ENCODE assay signal across 22 mouse cellular contexts in genomic region chr1:135759685-135760084, GRCm38 (mm10). TPM values are rescaled to one million over a fixed set of nuclear protein-coding genes. Genes with fewer than 3 reads are reported as not detected.
A peak's percentile ranks its signal among the peaks of the same experiment; 100 is the strongest.
DNase-seq lines count a peak whose midpoint lies in the region; ATAC-seq and TF ChIP-seq lines count a peak whose summit lies in the region.
"Had no signal": no experiment of that assay in that cellular context is flagged by ENCODE, and none has a peak within 500 bp of the region (broad histone marks: within the 10 kb centered on the region; RNA-seq: fewer than 3 reads in every experiment).

No protein-coding gene starts in this region.

- no peak overlapping the region for H3K4me2 ChIP-seq in kidney, embryonic 16.5 days (replicated peaks; ENCODE audit: low read depth, low read length)
- H3K4me2 ChIP-seq in stomach, embryonic 15.5 days, result no peak overlapping the region
- H3K4me2 ChIP-seq: limb, embryonic 15.5 days; liver, embryonic 15.5 days; midbrain, embryonic 11.5 days had no signal

- TF ChIP-seq EP300 in ES-Bruce4 (IDR thresholded peaks at IDR 0.05; ENCODE audit: insufficient read depth, low read depth, low read length), result peak; percentile 70; the same call in 1 of the 2 replicates

- H3K27me3 ChIP-seq in kidney, embryonic 16.5 days (ENCODE audit: insufficient read depth, low read length), result no peaks in the 10 kb centered on the region
- no peaks in the 10 kb centered on the region for H3K27me3 ChIP-seq in ES-Bruce4 (ENCODE audit: control insufficient read depth, insufficient read depth, low read length, poor library complexity, severe bottlenecking)
- no peaks in the 10 kb centered on the region for H3K27me3 ChIP-seq in stomach, embryonic 15.5 days (replicated peaks)
- H3K27me3 ChIP-seq: limb, embryonic 15.5 days had no signal

- H3K4me3 ChIP-seq in kidney, embryonic 16.5 days (ENCODE audit: low read length), result no peak overlapping the region
- H3K4me3 ChIP-seq in ES-Bruce4 (ENCODE audit: low read depth, low read length), result no peak overlapping the region
- no peak overlapping the region for H3K4me3 ChIP-seq in bone marrow macrophage, adult 2 months (ENCODE audit: insufficient read depth, low read length)
- H3K4me3 ChIP-seq in stomach, embryonic 15.5 days (replicated peaks), result no peak overlapping the region
- H3K4me3 ChIP-seq: hindbrain, embryonic 10.5 days; limb, embryonic 15.5 days; liver, embryonic 15.5 days had no signal

- no peak overlapping the region for H3K9ac ChIP-seq in kidney, embryonic 16.5 days (replicated peaks; ENCODE audit: low read length)
- no peak overlapping the region for H3K9ac ChIP-seq in ES-Bruce4 (ENCODE audit: low read depth, poor library complexity, severe bottlenecking)
- no peak overlapping the region for H3K9ac ChIP-seq in stomach, embryonic 15.5 days
- H3K9ac ChIP-seq: forebrain, postnatal 0 days; limb, embryonic 15.5 days; liver, embryonic 15.5 days had no signal

- H3K4me1 ChIP-seq in kidney, embryonic 16.5 days (ENCODE audit: insufficient read depth, low read length), result peaks cover 24% of the 10 kb centered on the region
- peaks cover 6% of the 10 kb centered on the region for H3K4me1 ChIP-seq in ES-Bruce4 (ENCODE audit: control insufficient read depth, insufficient read depth, low read length)
- H3K4me1 ChIP-seq in bone marrow macrophage, adult 2 months (ENCODE audit: control insufficient read depth, insufficient read depth, low read length), result peaks cover 39% of the 10 kb centered on the region
- 0 out of 2 replicates have a peak, but pooled peaks cover 8% of the 10 kb centered on the region for H3K4me1 ChIP-seq in stomach, embryonic 15.5 days
- H3K4me1 ChIP-seq: liver, embryonic 15.5 days had no signal

- no peak for ATAC-seq in kidney, embryonic 16.5 days (ENCODE audit: low FRiP score, low TSS enrichment)
- no peak for ATAC-seq in stomach, embryonic 15.5 days (ENCODE audit: insufficient read depth, low FRiP score, low read depth)
- ATAC-seq in erythroblast, adult 5-6 weeks (replicated peaks; ENCODE audit: low FRiP score, poor library complexity, severe bottlenecking), result no peak
- ATAC-seq: CD4-positive, CD25-positive, alpha-beta regulatory T cell, adult 4 months; forebrain, postnatal 0 days; lung, postnatal 0 days had no signal

- WGBS in kidney, embryonic 16.5 days, result 38% methylated on average over 4 of the region's 4 CpGs
- 77% methylated on average over 4 of the region's 4 CpGs for WGBS in stomach, embryonic 15.5 days

- no peak for TF ChIP-seq POLR2A in ES-Bruce4 (IDR thresholded peaks at IDR 0.05; ENCODE audit: insufficient read depth, low read length)
- no peak for TF ChIP-seq POLR2A in bone marrow macrophage, adult 2 months (IDR thresholded peaks at IDR 0.05; ENCODE audit: borderline replicate concordance, low read depth, low read length)

- H3K9me3 ChIP-seq in kidney, embryonic 16.5 days (ENCODE audit: low read length), result no peaks in the 10 kb centered on the region
- H3K9me3 ChIP-seq in ES-Bruce4 (replicated peaks; ENCODE audit: control insufficient read depth, insufficient read depth, low read length, poor library complexity, severe bottlenecking), result no peaks in the 10 kb centered on the region; the same call in 1 of the 2 replicates
- no peaks in the 10 kb centered on the region for H3K9me3 ChIP-seq in stomach, embryonic 15.5 days
- H3K9me3 ChIP-seq: hindbrain, embryonic 10.5 days; limb, embryonic 15.5 days; liver, embryonic 15.5 days had no signal

- no peak for TF ChIP-seq CTCF in ES-Bruce4 (IDR thresholded peaks at IDR 0.05; ENCODE audit: low read depth, low read length)
- TF ChIP-seq CTCF in bone marrow macrophage, adult 2 months (IDR thresholded peaks at IDR 0.05; ENCODE audit: low read depth, low read length), result no peak

- peak overlapping the region; percentile 48; the same call in 1 of the 2 replicates for H3K27ac ChIP-seq in kidney, embryonic 16.5 days (ENCODE audit: low read length)
- peak overlapping the region; percentile 7; the same call in 1 of the 2 replicates for H3K27ac ChIP-seq in ES-Bruce4 (ENCODE audit: insufficient read depth, low read length)
- peak overlapping the region; percentile 47 for H3K27ac ChIP-seq in bone marrow macrophage, adult 2 months (ENCODE audit: insufficient read depth, low read depth, low read length)
- peak overlapping the region; percentile 46; the same call in 1 of the 2 replicates for H3K27ac ChIP-seq in stomach, embryonic 15.5 days
- H3K27ac ChIP-seq: hindbrain, embryonic 10.5 days; limb, embryonic 15.5 days; liver, embryonic 15.5 days had no signal

- no peaks in the 10 kb centered on the region for H3K36me3 ChIP-seq in kidney, embryonic 16.5 days (ENCODE audit: insufficient read depth, low read length)
- no peaks in the 10 kb centered on the region for H3K36me3 ChIP-seq in ES-Bruce4 (ENCODE audit: control insufficient read depth, insufficient read depth, low read length, poor library complexity, severe bottlenecking)
- no peaks in the 10 kb centered on the region for H3K36me3 ChIP-seq in stomach, embryonic 15.5 days
- H3K36me3 ChIP-seq: hindbrain, embryonic 10.5 days; limb, embryonic 15.5 days; liver, embryonic 15.5 days had no signal

- no peak for DNase-seq in kidney, postnatal 25 days
- DNase-seq in testis, postnatal 14 days (ENCODE audit: low spot score), result no peak
- DNase-seq: adrenal gland, adult 8-10 months; cerebellum, adult 11 months; cerebellum, postnatal 36 days; forebrain, postnatal 0 days; gastrocnemius, postnatal 36 days; kidney, adult 11 months; layer of hippocampus, postnatal 36 days; thymus, adult 2 months had no signal

RNA-seq across cellular contexts. Expression of gene Phlda3, which starts 6.2 kb away (rescaled TPM):
- 79.6 and 87.5 TPM in 2 replicates for polyA plus RNA-seq in kidney, embryonic 16.5 days (2015; fragmentation: Nextera tagmentation; extraction: Ambion mirVana)
- 88.1 and 98.9 TPM in 2 replicates for polyA plus RNA-seq in ES-Bruce4 (2011; ENCODE audit: insufficient read depth, insufficient read length, low read depth, missing spikeins)
- 8.0 and 8.5 TPM in 2 replicates for polyA plus RNA-seq in bone marrow macrophage, adult 2 months (2012; ENCODE audit: insufficient read depth, insufficient read length, missing spikeins)
- polyA plus RNA-seq in stomach, embryonic 15.5 days (2015; fragmentation: Nextera tagmentation; extraction: Ambion mirVana), result 79.8 and 95.3 TPM in 2 replicates
- not detected in 2 replicates for total RNA-seq in erythroblast, adult 5-6 weeks (2015; ENCODE audit: low replicate concordance)
- not detected in 2 replicates for total RNA-seq in erythroblast, adult 5-6 weeks (2017; ENCODE audit: low replicate concordance)

RNA-seq across cellular contexts. Expression of gene Tnni1, which starts 19.5 kb away (rescaled TPM):
- 21.9 and 23.5 TPM in 2 replicates for polyA plus RNA-seq in kidney, embryonic 16.5 days (2015; fragmentation: Nextera tagmentation; extraction: Ambion mirVana)
- 0.53 and 1.0 TPM in 2 replicates for polyA plus RNA-seq in ES-Bruce4 (2011; ENCODE audit: insufficient read depth, insufficient read length, low read depth, missing spikeins)
- polyA plus RNA-seq in bone marrow macrophage, adult 2 months (2012; ENCODE audit: insufficient read depth, insufficient read length, missing spikeins), result not detected in 2 replicates
- 8.8 and 15.3 TPM in 2 replicates for polyA plus RNA-seq in stomach, embryonic 15.5 days (2015; fragmentation: Nextera tagmentation; extraction: Ambion mirVana)
- total RNA-seq in erythroblast, adult 5-6 weeks (2015; ENCODE audit: low replicate concordance), result not detected in 2 replicates
- not detected in 2 replicates for total RNA-seq in erythroblast, adult 5-6 weeks (2017; ENCODE audit: low replicate concordance)
- total RNA-seq: MEL had no signal
- polyA plus RNA-seq: CD4-positive, CD25-positive, alpha-beta regulatory T cell, adult 4 months had no signal

RNA-seq across cellular contexts. Expression of gene Csrp1, which starts 39.8 kb away (rescaled TPM):
- 141 and 157 TPM in 2 replicates for polyA plus RNA-seq in kidney, embryonic 16.5 days (2015; fragmentation: Nextera tagmentation; extraction: Ambion mirVana)
- polyA plus RNA-seq in ES-Bruce4 (2011; ENCODE audit: insufficient read depth, insufficient read length, low read depth, missing spikeins), result 178 and 190 TPM in 2 replicates
- polyA plus RNA-seq in bone marrow macrophage, adult 2 months (2012; ENCODE audit: insufficient read depth, insufficient read length, missing spikeins), result 70.9 and 80.8 TPM in 2 replicates
- polyA plus RNA-seq in stomach, embryonic 15.5 days (2015; fragmentation: Nextera tagmentation; extraction: Ambion mirVana), result 225 and 236 TPM in 2 replicates
- 23.4 and 27.6 TPM in 2 replicates for total RNA-seq in erythroblast, adult 5-6 weeks (2015; ENCODE audit: low replicate concordance)
- 21.5 and 23.1 TPM in 2 replicates for total RNA-seq in erythroblast, adult 5-6 weeks (2017; ENCODE audit: low replicate concordance)

RNA-seq across cellular contexts. Expression of gene Lad1, which starts 58.7 kb away (rescaled TPM):
- polyA plus RNA-seq in kidney, embryonic 16.5 days (2015; fragmentation: Nextera tagmentation; extraction: Ambion mirVana), result 29.1 and 30.8 TPM in 2 replicates
- polyA plus RNA-seq in ES-Bruce4 (2011; ENCODE audit: insufficient read depth, insufficient read length, low read depth, missing spikeins), result 20.5 and 25.1 TPM in 2 replicates
- 0.53 TPM in 1 of 2 replicates, not detected in the other for polyA plus RNA-seq in bone marrow macrophage, adult 2 months (2012; ENCODE audit: insufficient read depth, insufficient read length, missing spikeins)
- polyA plus RNA-seq in stomach, embryonic 15.5 days (2015; fragmentation: Nextera tagmentation; extraction: Ambion mirVana), result 95.0 and 97.1 TPM in 2 replicates
- not detected in 2 replicates for total RNA-seq in erythroblast, adult 5-6 weeks (2015; ENCODE audit: low replicate concordance)
- total RNA-seq in erythroblast, adult 5-6 weeks (2017; ENCODE audit: low replicate concordance), result not detected in 2 replicates
- total RNA-seq: gastrocnemius, postnatal 36 days; MEL had no signal
